Mouse (Mus musculus) E14TG2a.4 (cell line): ENCODE results near the gene Ndrg4.

Experiments used
- H3K27me3 ChIP-seq: 2 replicates; pipeline ENCODE4 v1.6.1; 2014; ENCODE audit warnings: low read length, control low read depth; ENCODE audit not compliant: insufficient read depth
- H3K36me3 ChIP-seq: 2 replicates; pipeline ENCODE4 v1.6.1; 2014; ENCODE audit warnings: low read length, control low read depth; ENCODE audit not compliant: insufficient read depth
- H3K4me1 ChIP-seq: replicated peaks from 2 replicates; pipeline ENCODE4 v1.6.1; 2014; ENCODE audit warnings: low read depth, low read length, control low read depth
- H3K4me3 ChIP-seq: replicated peaks from 2 replicates; pipeline ENCODE4 v1.5.1; 2014; ENCODE audit warnings: mild to moderate bottlenecking, low read length
- H3K9me3 ChIP-seq: 2 replicates; pipeline ENCODE4 v1.6.1; 2014; ENCODE audit warnings: low read length, control low read depth
- CTCF ChIP-seq: conservative IDR thresholded peaks from 2 replicates; pipeline ENCODE4 v1.5.1; 2014; ENCODE audit warnings: low read length
- NANOG ChIP-seq: IDR thresholded peaks from 2 replicates; pipeline ENCODE4 v1.6.1; 2014; ENCODE audit warnings: borderline replicate concordance, low read length, mixed read lengths
- POU5F1 ChIP-seq: IDR thresholded peaks from 2 replicates; pipeline ENCODE4 v1.6.1; 2014; ENCODE audit warnings: low read length, borderline replicate concordance

Ndrg4 gene

GRCm38 (mm10) chr8:95704538-95704937 lies 27.8 kb downstream of the Ndrg4 start:
- Histone ChIP-seq H3K9me3 (no peaks in the 10 kb centered on the region), H3K36me3 (peaks cover 5% of the 10 kb centered on the region; the same call in 1 of the 2 replicates), H3K27me3 (peaks cover 6% of the 10 kb centered on the region), H3K4me3 (no peak overlapping the region), H3K4me1 (peaks cover 74% of the 10 kb centered on the region)
- TF ChIP-seq NANOG (no peak), POU5F1 (no peak)

- peaks cover 87% of the 10 kb centered on the region for H3K4me1 ChIP-seq
- no peaks in the 10 kb centered on the region for H3K27me3 ChIP-seq
- peaks cover 17% of the 10 kb centered on the region; the same call in 1 of the 2 replicates for H3K36me3 ChIP-seq
- H3K4me3 ChIP-seq = peak overlapping the region; percentile 54; the same call in 1 of the 2 replicates
- H3K9me3 ChIP-seq = no peaks in the 10 kb centered on the region
- TF ChIP-seq CTCF (no peak), POU5F1 (no peak), NANOG (no peak)
Measured at GRCm38 (mm10) chr8:95709579-95709978, 32.8 kb downstream of the Ndrg4 start.

- peaks cover 17% of the 10 kb centered on the region; the same call in 1 of the 2 replicates for H3K36me3 ChIP-seq
- no peak overlapping the region for H3K4me3 ChIP-seq
- no peaks in the 10 kb centered on the region for H3K27me3 ChIP-seq
- TF ChIP-seq CTCF = no peak
- no peak for TF ChIP-seq POU5F1
- no peak for TF ChIP-seq NANOG
- peaks cover 86% of the 10 kb centered on the region for H3K4me1 ChIP-seq
- H3K9me3 ChIP-seq = no peaks in the 10 kb centered on the region
Measured at GRCm38 (mm10) chr8:95711029-95711428, 34.2 kb downstream of the Ndrg4 start.

- TF ChIP-seq NANOG (no peak), POU5F1 (no peak), CTCF (no peak)
- peaks cover 23% of the 10 kb centered on the region for H3K36me3 ChIP-seq
- H3K4me3 ChIP-seq = no peak overlapping the region
- H3K9me3 ChIP-seq = no peaks in the 10 kb centered on the region
- no peaks in the 10 kb centered on the region for H3K27me3 ChIP-seq
- H3K4me1 ChIP-seq = peaks cover 84% of the 10 kb centered on the region
Measured at GRCm38 (mm10) chr8:95712395-95712794, 35.6 kb downstream of the Ndrg4 start.

- H3K36me3 ChIP-seq = peaks cover 33% of the 10 kb centered on the region
- peaks cover 88% of the 10 kb centered on the region for H3K4me1 ChIP-seq
- H3K27me3 ChIP-seq = no peaks in the 10 kb centered on the region
- peak; percentile 77 for TF ChIP-seq CTCF
- TF ChIP-seq POU5F1 = no peak
- TF ChIP-seq NANOG = no peak
- peak overlapping the region; percentile 45 for H3K4me3 ChIP-seq
- H3K9me3 ChIP-seq = no peaks in the 10 kb centered on the region
Measured at GRCm38 (mm10) chr8:95713100-95714010, 36.6 kb downstream of the Ndrg4 start.

- H3K4me1 ChIP-seq = peaks cover 84% of the 10 kb centered on the region
- H3K9me3 ChIP-seq = no peaks in the 10 kb centered on the region
- peaks cover 43% of the 10 kb centered on the region for H3K36me3 ChIP-seq
- TF ChIP-seq POU5F1 (no peak), CTCF (no peak), NANOG (no peak)
- no peaks in the 10 kb centered on the region for H3K27me3 ChIP-seq
- no peak overlapping the region for H3K4me3 ChIP-seq
Measured at GRCm38 (mm10) chr8:95714367-95714766, 37.6 kb downstream of the Ndrg4 start.

GRCm38 (mm10) chr8:95714837-95715413 lies 38.1 kb downstream of the Ndrg4 start:
- peaks cover 78% of the 10 kb centered on the region for H3K4me1 ChIP-seq
- no peaks in the 10 kb centered on the region for H3K9me3 ChIP-seq
- no peak for TF ChIP-seq NANOG
- no peak for TF ChIP-seq POU5F1
- no peak for TF ChIP-seq CTCF
- H3K27me3 ChIP-seq = no peaks in the 10 kb centered on the region
- peaks cover 45% of the 10 kb centered on the region for H3K36me3 ChIP-seq
- H3K4me3 ChIP-seq = peak overlapping the region; percentile 92

GRCm38 (mm10) chr8:95715676-95716531 lies 39.1 kb downstream of the Ndrg4 start, which contains the start of gene Setd6:
Gene Setd6 (plus strand): TSS chr8:95715881.
- no peak for TF ChIP-seq CTCF
- TF ChIP-seq POU5F1 = no peak
- no peak for TF ChIP-seq NANOG
- H3K4me3 ChIP-seq = peak within 1 kb of the TSS; percentile 92
- H3K36me3 ChIP-seq = peaks cover 55% of the 10 kb centered on the region
- H3K9me3 ChIP-seq = no peaks in the 10 kb centered on the region
- no peaks in the 10 kb centered on the region for H3K27me3 ChIP-seq
- peaks cover 69% of the 10 kb centered on the region for H3K4me1 ChIP-seq
